Mouse (Mus musculus) olfactory bulb, adult 2 months (tissue): ENCODE data around the gene Wdr17.

Experiments used
- CTCF ChIP-seq: fragments of 200-500 bp; IDR thresholded peaks from 2 replicates; pipeline ENCODE4 v1.5.1; 2012; ENCODE audit warnings: low read depth, mild to moderate bottlenecking, low read length, moderate library complexity; ENCODE audit not compliant: insufficient read depth
- POLR2A ChIP-seq: fragments of 200-500 bp; IDR thresholded peaks from 2 replicates; pipeline ENCODE4 v1.6.1; 2012; ENCODE audit warnings: mild to moderate bottlenecking, low read depth, low read length, moderate library complexity; ENCODE audit not compliant: insufficient read depth

DNA sequence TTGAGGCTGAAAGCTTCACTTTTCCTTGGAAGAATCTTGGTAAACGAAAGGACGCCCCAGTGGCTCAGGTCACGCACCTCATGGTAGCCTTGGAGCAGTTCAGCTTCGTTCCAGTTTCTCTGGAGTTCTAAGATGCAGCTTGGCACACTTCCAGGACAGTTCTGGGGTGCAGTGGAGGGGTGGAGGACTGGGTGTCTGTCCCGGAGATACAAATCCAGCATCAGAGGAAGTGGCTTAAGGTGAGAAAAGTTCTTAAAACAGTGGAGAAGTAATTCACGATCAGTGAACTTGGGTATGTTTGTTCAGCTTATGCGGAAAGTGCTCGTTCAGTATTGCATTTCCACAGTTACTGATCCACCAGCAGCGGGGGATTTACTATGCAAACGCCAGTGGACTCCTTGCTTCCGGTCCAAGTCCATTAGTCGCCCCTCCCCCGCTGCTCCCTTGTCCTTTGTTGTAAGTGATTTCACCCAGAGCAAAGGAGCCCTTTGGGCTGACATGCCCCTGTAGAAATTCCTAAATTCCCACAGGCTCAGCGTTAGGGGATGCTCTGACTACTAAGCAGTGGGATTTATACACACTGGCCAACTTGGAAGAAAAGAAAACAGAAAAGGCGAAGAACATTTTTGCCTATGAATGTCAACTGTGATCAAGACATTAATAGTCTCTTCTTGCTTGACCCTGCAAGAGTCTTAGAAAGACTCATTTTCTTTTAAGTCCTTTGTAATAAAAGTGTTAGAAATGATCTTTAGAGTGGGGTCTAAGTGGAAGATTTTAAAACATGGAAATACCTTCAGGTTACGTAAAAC, 106.6 kb downstream of the Wdr17 start:
- no peak for TF ChIP-seq CTCF
- TF ChIP-seq POLR2A = no peak
